12 mouse cellular contexts compared by ENCODE assay signal in the genomic region with DNA sequence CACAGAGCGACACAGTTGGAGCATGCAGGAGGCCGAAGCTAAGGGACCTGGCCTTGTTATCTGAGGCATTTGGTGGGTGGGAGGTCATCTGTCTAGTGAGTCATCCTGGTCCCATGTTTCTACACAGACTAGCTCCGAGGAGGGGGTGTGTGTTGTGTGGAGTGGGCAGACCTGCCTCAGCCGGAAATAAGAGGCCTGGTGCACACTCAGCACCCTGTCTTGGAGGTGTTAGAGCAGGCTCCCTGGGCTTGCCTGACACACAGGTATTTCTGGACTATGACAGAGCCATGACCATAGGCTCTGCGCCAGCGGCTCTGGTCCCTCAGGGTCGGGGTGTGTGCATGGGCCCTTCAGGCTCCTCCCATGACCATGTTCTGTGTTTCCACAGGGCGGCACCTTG. TPM values are rescaled to one million over a fixed set of nuclear protein-coding genes. Genes with fewer than 3 reads are reported as not detected.
DNase-seq lines count a peak whose midpoint lies in the region; ATAC-seq and TF ChIP-seq lines count a peak whose summit lies in the region.
"Had no signal": no experiment of that assay in that cellular context is flagged by ENCODE, and none has a peak within 500 bp of the region (broad histone marks: within the 10 kb centered on the region; RNA-seq: fewer than 3 reads in every experiment).

No protein-coding gene starts in this region.

- 51% methylated on average over 8 of the region's 8 CpGs for WGBS in lung, postnatal 0 days
- 24% methylated on average over 8 of the region's 8 CpGs for WGBS in heart, embryonic 15.5 days
- 77% methylated on average over 8 of the region's 8 CpGs for WGBS in liver, embryonic 11.5 days

- H3K36me3 ChIP-seq in lung, postnatal 0 days (ENCODE audit: insufficient read depth, low read length) = no peaks in the 10 kb centered on the region
- H3K36me3 ChIP-seq in heart, embryonic 15.5 days = no peaks in the 10 kb centered on the region
- H3K36me3 ChIP-seq in liver, embryonic 11.5 days (ENCODE audit: control insufficient read depth, insufficient read depth, low read length) = no peaks in the 10 kb centered on the region
- H3K36me3 ChIP-seq: G1E had no signal

- TF ChIP-seq EP300 in lung, postnatal 0 days (IDR thresholded peaks at IDR 0.05) = no peak

- H3K4me3 ChIP-seq in lung, postnatal 0 days (ENCODE audit: low read depth, low read length) = no peak overlapping the region
- H3K4me3 ChIP-seq in heart, embryonic 15.5 days = no peak overlapping the region
- no peak overlapping the region for H3K4me3 ChIP-seq in liver, embryonic 11.5 days (ENCODE audit: low read depth, low read length)

- H3K27me3 ChIP-seq in lung, postnatal 0 days (replicated peaks; ENCODE audit: insufficient read depth, low read length) = no peaks in the 10 kb centered on the region
- no peaks in the 10 kb centered on the region for H3K27me3 ChIP-seq in heart, embryonic 15.5 days
- H3K27me3 ChIP-seq in liver, embryonic 11.5 days (replicated peaks; ENCODE audit: control insufficient read depth, insufficient read depth, low read length) = no peaks in the 10 kb centered on the region

- ATAC-seq in lung, postnatal 0 days = peak; percentile 73
- ATAC-seq in heart, embryonic 15.5 days (replicated peaks; ENCODE audit: insufficient number of reproducible peaks, insufficient read depth, low FRiP score, low read depth) = peak; percentile 89
- ATAC-seq in liver, embryonic 11.5 days (replicated peaks; ENCODE audit: low FRiP score) = no peak

- H3K4me1 ChIP-seq in lung, postnatal 0 days (ENCODE audit: insufficient read depth, low read depth, low read length) = no peaks in the 10 kb centered on the region
- peaks cover 20% of the 10 kb centered on the region for H3K4me1 ChIP-seq in heart, embryonic 15.5 days (replicated peaks)
- no peaks in the 10 kb centered on the region for H3K4me1 ChIP-seq in liver, embryonic 11.5 days (replicated peaks; ENCODE audit: control insufficient read depth, insufficient read depth, low read length)

- no peaks in the 10 kb centered on the region for H3K9me3 ChIP-seq in lung, postnatal 0 days (ENCODE audit: low read length)
- no peaks in the 10 kb centered on the region for H3K9me3 ChIP-seq in heart, embryonic 15.5 days (replicated peaks)
- no peaks in the 10 kb centered on the region for H3K9me3 ChIP-seq in liver, embryonic 11.5 days (ENCODE audit: control insufficient read depth, low read length)
- H3K9me3 ChIP-seq: G1E had no signal

- H3K4me2 ChIP-seq in lung, postnatal 0 days (replicated peaks; ENCODE audit: low read depth, low read length) = no peak overlapping the region
- H3K4me2 ChIP-seq in heart, embryonic 15.5 days = peak overlapping the region; percentile 5; the same call in 1 of the 2 replicates
- H3K4me2 ChIP-seq in liver, embryonic 11.5 days = no peak overlapping the region
- H3K4me2 ChIP-seq: lung, embryonic 14.5 days had no signal

- no peak overlapping the region for H3K9ac ChIP-seq in lung, postnatal 0 days (replicated peaks; ENCODE audit: low read depth)
- H3K9ac ChIP-seq in heart, embryonic 15.5 days = 0 out of 2 replicates have a peak overlapping the region, but pooled peaks have one; percentile 11
- H3K9ac ChIP-seq in liver, embryonic 11.5 days (ENCODE audit: low read depth, low read length) = no peak overlapping the region
- H3K9ac ChIP-seq: lung, embryonic 14.5 days had no signal

- peak; percentile 57 to 85 for DNase-seq in adrenal gland, adult (ENCODE audit: inconsistent age in 2 of 2, low spot score in 1 of 2)
- DNase-seq in adrenal gland, adult 18-20 months (ENCODE audit: low spot score in 2 of 2) = no peak
- DNase-seq in lung, postnatal 0 days (ENCODE audit: low spot score) = peak; percentile 31
- DNase-seq in lung, postnatal 25 days (ENCODE audit: low spot score) = no peak
- peak; percentile 48 for DNase-seq in urinary bladder, postnatal 25 days (ENCODE audit: low spot score)
- DNase-seq in liver, embryonic 11.5 days (ENCODE audit: low spot score) = no peak
- no peak for DNase-seq in ovary, postnatal 36 days (ENCODE audit: low spot score)
- DNase-seq: kidney, postnatal 14 days; lung, embryonic 14.5 days; right cerebral cortex, adult 18-20 months had no signal

- TF ChIP-seq CTCF in lung, postnatal 0 days (IDR thresholded peaks at IDR 0.05) = no peak

- H3K27ac ChIP-seq in lung, postnatal 0 days (ENCODE audit: low read length) = no peak overlapping the region
- peak overlapping the region; percentile 72 for H3K27ac ChIP-seq in heart, embryonic 15.5 days
- H3K27ac ChIP-seq in liver, embryonic 11.5 days (ENCODE audit: low read depth, low read length) = no peak overlapping the region

RNA-seq across cellular contexts. Expression of a gene that starts 21.4 kb away (rescaled TPM):
- total RNA-seq in adrenal gland, adult 18-20 months (2021) = 10 to 100 TPM; 16.2 to 25.1 TPM
- polyA plus RNA-seq in lung, postnatal 0 days (2015; fragmentation: Nextera tagmentation; extraction: Ambion mirVana) = 38.4 and 40.1 TPM in 2 replicates
- 34.7 and 38.0 TPM in 2 replicates for polyA plus RNA-seq in heart, embryonic 15.5 days (2015; fragmentation: Nextera tagmentation; extraction: Ambion mirVana)
- polyA plus RNA-seq in liver, embryonic 11.5 days (2014; fragmentation: Nextera tagmentation; extraction: Ambion mirVana) = 21.4 and 24.6 TPM in 2 replicates

RNA-seq across cellular contexts. Expression of a gene that starts 46.8 kb away (rescaled TPM):
- total RNA-seq in adrenal gland, adult 18-20 months (2021) = 100 to 1,000 TPM; 104 to 106 TPM
- polyA plus RNA-seq in lung, postnatal 0 days (2015; fragmentation: Nextera tagmentation; extraction: Ambion mirVana) = 43.6 and 48.7 TPM in 2 replicates
- polyA plus RNA-seq in heart, embryonic 15.5 days (2015; fragmentation: Nextera tagmentation; extraction: Ambion mirVana) = 21.3 and 32.1 TPM in 2 replicates
- 7.8 and 7.9 TPM in 2 replicates for polyA plus RNA-seq in liver, embryonic 11.5 days (2014; fragmentation: Nextera tagmentation; extraction: Ambion mirVana)

RNA-seq across cellular contexts. Expression of a gene that starts 54.4 kb away (rescaled TPM):
- 10 to 100 TPM; 24.7 to 36.0 TPM for total RNA-seq in adrenal gland, adult 18-20 months (2021)
- polyA plus RNA-seq in lung, postnatal 0 days (2015; fragmentation: Nextera tagmentation; extraction: Ambion mirVana) = 19.8 and 23.0 TPM in 2 replicates
- 29.8 and 30.6 TPM in 2 replicates for polyA plus RNA-seq in heart, embryonic 15.5 days (2015; fragmentation: Nextera tagmentation; extraction: Ambion mirVana)
- 41.8 and 43.6 TPM in 2 replicates for polyA plus RNA-seq in liver, embryonic 11.5 days (2014; fragmentation: Nextera tagmentation; extraction: Ambion mirVana)

RNA-seq across cellular contexts. Expression of a gene that starts 54.4 kb away (rescaled TPM):
- 10 to 100 TPM; 17.8 to 19.9 TPM for total RNA-seq in adrenal gland, adult 18-20 months (2021)
- polyA plus RNA-seq in lung, postnatal 0 days (2015; fragmentation: Nextera tagmentation; extraction: Ambion mirVana) = 6.3 TPM in 2 replicates
- 11.5 and 12.7 TPM in 2 replicates for polyA plus RNA-seq in heart, embryonic 15.5 days (2015; fragmentation: Nextera tagmentation; extraction: Ambion mirVana)
- polyA plus RNA-seq in liver, embryonic 11.5 days (2014; fragmentation: Nextera tagmentation; extraction: Ambion mirVana) = 13.0 and 14.3 TPM in 2 replicates

Comparison
In these comparisons a context has a peak if more than half of its experiments do, and no peak if none do; other contexts are left out.
1. DNase-seq: peak in adrenal gland, adult (2 of 2), lung, postnatal 0 days (single experiment) and urinary bladder, postnatal 25 days (single experiment); none in adrenal gland, adult 18-20 months (0 of 2), lung, postnatal 25 days (single experiment), liver, embryonic 11.5 days (single experiment) and ovary, postnatal 36 days (single experiment).